11 mouse cellular contexts compared by ENCODE assay signal in genomic region chr12:36207800-36208148, GRCm38 (mm10). TPM values are rescaled to one million over a fixed set of nuclear protein-coding genes. Genes with fewer than 3 reads are reported as not detected.
DNase-seq lines count a peak whose midpoint lies in the region; ATAC-seq and TF ChIP-seq lines count a peak whose summit lies in the region.
"Had no signal": no experiment of that assay in that cellular context is flagged by ENCODE, and none has a peak within 500 bp of the region (broad histone marks: within the 10 kb centered on the region; RNA-seq: fewer than 3 reads in every experiment).

No protein-coding gene starts in this region.

- WGBS in kidney, embryonic 14.5 days = 80% methylated on average over 7 of the region's 7 CpGs
- WGBS in forebrain, embryonic 13.5 days = 73% methylated on average over 7 of the region's 7 CpGs
- WGBS in hindbrain, embryonic 15.5 days = 44% methylated on average over 7 of the region's 7 CpGs
- WGBS in midbrain, postnatal 0 days = 44% methylated on average over 7 of the region's 7 CpGs

- H3K4me1 ChIP-seq in kidney, embryonic 14.5 days (ENCODE audit: control insufficient read depth, insufficient read depth, low read length) = no peaks in the 10 kb centered on the region; the same call in 1 of the 2 replicates
- H3K4me1 ChIP-seq in forebrain, embryonic 13.5 days = peaks cover 15% of the 10 kb centered on the region
- peaks cover 12% of the 10 kb centered on the region for H3K4me1 ChIP-seq in hindbrain, embryonic 15.5 days (replicated peaks)
- H3K4me1 ChIP-seq in midbrain, postnatal 0 days (ENCODE audit: insufficient read depth, low read length) = no peaks in the 10 kb centered on the region

- TF ChIP-seq CTCF in midbrain, postnatal 0 days (IDR thresholded peaks at IDR 0.05) = no peak

- DNase-seq in kidney, postnatal 25 days = no peak
- peak; percentile 24 for DNase-seq in midbrain, postnatal 0 days (ENCODE audit: low spot score)
- no peak for DNase-seq in cerebellum, postnatal 4 days (ENCODE audit: low spot score in 2 of 2)
- DNase-seq: thymus, postnatal 25 days had no signal

- no peak overlapping the region for H3K9ac ChIP-seq in kidney, embryonic 14.5 days (ENCODE audit: low read depth, low read length)
- no peak overlapping the region for H3K9ac ChIP-seq in forebrain, embryonic 13.5 days
- no peak overlapping the region for H3K9ac ChIP-seq in hindbrain, embryonic 15.5 days
- H3K9ac ChIP-seq in midbrain, postnatal 0 days (replicated peaks; ENCODE audit: low read length, poor library complexity, severe bottlenecking) = peak overlapping the region; percentile 19; the same call in 1 of the 2 replicates

- peak overlapping the region; percentile 17; the same call in 1 of the 2 replicates for H3K4me2 ChIP-seq in kidney, embryonic 14.5 days (replicated peaks; ENCODE audit: low read depth, low read length)
- H3K4me2 ChIP-seq in forebrain, embryonic 13.5 days = peak overlapping the region; percentile 37
- H3K4me2 ChIP-seq in hindbrain, embryonic 15.5 days = peak overlapping the region; percentile 41
- peak overlapping the region; percentile 37 for H3K4me2 ChIP-seq in midbrain, postnatal 0 days (ENCODE audit: low read depth, low read length, poor library complexity, severe bottlenecking)

- ATAC-seq in kidney, embryonic 14.5 days (ENCODE audit: low FRiP score, low TSS enrichment) = no peak
- peak; percentile 17; the same call in 1 of the 2 replicates for ATAC-seq in forebrain, embryonic 13.5 days
- ATAC-seq in hindbrain, embryonic 15.5 days (ENCODE audit: low FRiP score, low read depth) = no peak
- peak; percentile 25; the same call in 1 of the 2 replicates for ATAC-seq in midbrain, postnatal 0 days (ENCODE audit: low FRiP score)
- no peak for ATAC-seq in cerebellum, adult (ENCODE audit: insufficient number of reproducible peaks, low FRiP score, low TSS enrichment)

- H3K36me3 ChIP-seq in kidney, embryonic 14.5 days (ENCODE audit: control insufficient read depth, insufficient read depth, low read length) = no peaks in the 10 kb centered on the region
- no peaks in the 10 kb centered on the region for H3K36me3 ChIP-seq in forebrain, embryonic 13.5 days (ENCODE audit: poor library complexity, severe bottlenecking)
- H3K36me3 ChIP-seq in hindbrain, embryonic 15.5 days = no peaks in the 10 kb centered on the region
- no peaks in the 10 kb centered on the region for H3K36me3 ChIP-seq in midbrain, postnatal 0 days (ENCODE audit: insufficient read depth, low read length)

- H3K27ac ChIP-seq in kidney, embryonic 14.5 days (ENCODE audit: low read depth, low read length) = no peak overlapping the region
- H3K27ac ChIP-seq in forebrain, embryonic 13.5 days = no peak overlapping the region; the same call in 1 of the 2 replicates
- H3K27ac ChIP-seq in hindbrain, embryonic 15.5 days (replicated peaks) = peak overlapping the region; percentile 36
- H3K27ac ChIP-seq in midbrain, postnatal 0 days (ENCODE audit: low read depth, low read length) = peak overlapping the region; percentile 4; the same call in 1 of the 2 replicates

- no peak overlapping the region for H3K4me3 ChIP-seq in kidney, embryonic 14.5 days (ENCODE audit: low read length)
- H3K4me3 ChIP-seq in forebrain, embryonic 13.5 days = no peak overlapping the region
- H3K4me3 ChIP-seq in hindbrain, embryonic 15.5 days = peak overlapping the region; percentile 13
- H3K4me3 ChIP-seq in midbrain, postnatal 0 days (ENCODE audit: low read depth, low read length) = peak overlapping the region; percentile 24; the same call in 1 of the 2 replicates

- no peaks in the 10 kb centered on the region for H3K9me3 ChIP-seq in kidney, embryonic 14.5 days (ENCODE audit: control insufficient read depth, low read length)
- H3K9me3 ChIP-seq in forebrain, embryonic 13.5 days (replicated peaks) = no peaks in the 10 kb centered on the region
- H3K9me3 ChIP-seq in hindbrain, embryonic 15.5 days = no peaks in the 10 kb centered on the region
- no peaks in the 10 kb centered on the region for H3K9me3 ChIP-seq in midbrain, postnatal 0 days (ENCODE audit: low read length)

- H3K27me3 ChIP-seq in kidney, embryonic 14.5 days (ENCODE audit: control insufficient read depth, insufficient read depth, low read length) = no peaks in the 10 kb centered on the region
- no peaks in the 10 kb centered on the region for H3K27me3 ChIP-seq in forebrain, embryonic 13.5 days
- no peaks in the 10 kb centered on the region for H3K27me3 ChIP-seq in hindbrain, embryonic 15.5 days
- no peaks in the 10 kb centered on the region for H3K27me3 ChIP-seq in midbrain, postnatal 0 days (ENCODE audit: insufficient read depth, low read length)

RNA-seq across cellular contexts. Expression of gene Lrrc72, which starts 45.4 kb away (rescaled TPM):
- not detected in 2 replicates for polyA plus RNA-seq in kidney, embryonic 14.5 days (2014; fragmentation: Nextera tagmentation; extraction: Ambion mirVana)
- polyA plus RNA-seq in forebrain, embryonic 13.5 days (2015; fragmentation: Nextera tagmentation; extraction: Ambion mirVana) = not detected in 2 replicates
- not detected in 2 replicates for polyA plus RNA-seq in hindbrain, embryonic 15.5 days (2015; fragmentation: Nextera tagmentation; extraction: Ambion mirVana)
- not detected in 2 replicates for total RNA-seq in midbrain, postnatal 0 days (2014; rRNA removed)
- not detected in 2 replicates for polyA plus RNA-seq in midbrain, postnatal 0 days (2015; fragmentation: Nextera tagmentation; extraction: Ambion mirVana)
- total RNA-seq: heart, postnatal 14 days; layer of hippocampus, postnatal 36 days had no signal
- polyA plus RNA-seq: erythroblast, embryonic 14.5 days had no signal

RNA-seq across cellular contexts. Expression of gene Bzw2, which starts 49.9 kb away (rescaled TPM):
- polyA plus RNA-seq in kidney, embryonic 14.5 days (2014; fragmentation: Nextera tagmentation; extraction: Ambion mirVana) = 243 and 256 TPM in 2 replicates
- 399 and 418 TPM in 2 replicates for polyA plus RNA-seq in forebrain, embryonic 13.5 days (2015; fragmentation: Nextera tagmentation; extraction: Ambion mirVana)
- polyA plus RNA-seq in hindbrain, embryonic 15.5 days (2015; fragmentation: Nextera tagmentation; extraction: Ambion mirVana) = 343 and 347 TPM in 2 replicates
- total RNA-seq in midbrain, postnatal 0 days (2014; rRNA removed) = 213 and 269 TPM in 2 replicates
- 276 and 301 TPM in 2 replicates for polyA plus RNA-seq in midbrain, postnatal 0 days (2015; fragmentation: Nextera tagmentation; extraction: Ambion mirVana)

RNA-seq across cellular contexts. Expression of gene Ankmy2, which starts 50.9 kb away (rescaled TPM):
- polyA plus RNA-seq in kidney, embryonic 14.5 days (2014; fragmentation: Nextera tagmentation; extraction: Ambion mirVana) = 29.0 and 36.4 TPM in 2 replicates
- polyA plus RNA-seq in forebrain, embryonic 13.5 days (2015; fragmentation: Nextera tagmentation; extraction: Ambion mirVana) = 41.4 and 42.5 TPM in 2 replicates
- polyA plus RNA-seq in hindbrain, embryonic 15.5 days (2015; fragmentation: Nextera tagmentation; extraction: Ambion mirVana) = 67.7 and 75.4 TPM in 2 replicates
- total RNA-seq in midbrain, postnatal 0 days (2014; rRNA removed) = 64.6 and 81.2 TPM in 2 replicates
- polyA plus RNA-seq in midbrain, postnatal 0 days (2015; fragmentation: Nextera tagmentation; extraction: Ambion mirVana) = 87.2 and 88.5 TPM in 2 replicates

Comparison
In these comparisons a context has a peak if more than half of its experiments do, and no peak if none do; other contexts are left out.
1. ATAC-seq: peak in forebrain, embryonic 13.5 days (single experiment) and midbrain, postnatal 0 days (single experiment); none in kidney, embryonic 14.5 days (single experiment), hindbrain, embryonic 15.5 days (single experiment) and cerebellum, adult (single experiment).
2. H3K27ac ChIP-seq: peak in hindbrain, embryonic 15.5 days (single experiment) and midbrain, postnatal 0 days (single experiment); none in kidney, embryonic 14.5 days (single experiment) and forebrain, embryonic 13.5 days (single experiment).
3. H3K4me3 ChIP-seq: peak in hindbrain, embryonic 15.5 days (single experiment) and midbrain, postnatal 0 days (single experiment); none in kidney, embryonic 14.5 days (single experiment) and forebrain, embryonic 13.5 days (single experiment).
4. Peak in every context shown above with its lines, with median percentiles within 50 percentile points of each other: H3K4me2 ChIP-seq.